Mouse (Mus musculus) midbrain, embryonic 12.5 days (tissue): ENCODE data around the gene Selenom. TPM values are rescaled to one million over a fixed set of nuclear protein-coding genes. Genes with fewer than 3 reads are reported as not detected.

Experiments used
- ATAC-seq: fragments of 200-750 bp; cut with Nextera tagmentation; 2 replicates; pipeline ENCODE4 v1.8.0; 2017; ENCODE audit warnings: low read depth, moderate TSS enrichment, moderate library complexity; ENCODE audit not compliant: low FRiP score
- H3K27ac ChIP-seq: fragments of 300-500 bp; sonication (generic); replicated peaks from 2 replicates; pipeline ENCODE4 v1.5.1; 2016; ENCODE audit warnings: mild to moderate bottlenecking
- H3K27me3 ChIP-seq: fragments of 300-500 bp; sonication (generic); 2 replicates; pipeline ENCODE4 v1.6.1; 2016; ENCODE audit warnings: mild to moderate bottlenecking
- H3K36me3 ChIP-seq: fragments of 300-500 bp; sonication (generic); 2 replicates; pipeline ENCODE4 v1.6.1; 2016
- H3K4me1 ChIP-seq: fragments of 300-500 bp; sonication (generic); 2 replicates; pipeline ENCODE4 v1.6.1; 2016
- H3K4me2 ChIP-seq: fragments of 300-500 bp; sonication (generic); replicated peaks from 2 replicates; pipeline ENCODE4 v1.6.1; 2016; ENCODE audit warnings: mild to moderate bottlenecking, moderate library complexity
- H3K4me3 ChIP-seq: fragments of 300-500 bp; sonication (generic); 2 replicates; pipeline ENCODE4 v1.5.1; 2016; ENCODE audit warnings: mild to moderate bottlenecking
- H3K9ac ChIP-seq: fragments of 300-500 bp; sonication (generic); replicated peaks from 2 replicates; pipeline ENCODE4 v1.6.1; 2016; ENCODE audit warnings: mild to moderate bottlenecking, moderate library complexity
- H3K9me3 ChIP-seq: fragments of 300-500 bp; sonication (generic); 2 replicates; pipeline ENCODE4 v1.6.1; 2016; ENCODE audit warnings: mild to moderate bottlenecking
- WGBS: fragments of 180-500 bp; shearing (Covaris S2); methylation state at CpG from one replicate; pipeline ENCODE4 v1.1.7; 2016; 5-methylcytosine and 5-hydroxymethylcytosine counted together
- polyA plus RNA-seq: library from polyadenylated mRNA; unstranded; fragments of >200 nt; fragmentation: Nextera tagmentation; extraction: Ambion mirVana; gene quantifications from 2 replicates; pipeline ENCODE4 v1.2.1, GENCODE M21; 2016

Selenom gene
- polyA plus RNA-seq, 1 experiment from 2014 or later, result 69.3 TPM

DNA sequence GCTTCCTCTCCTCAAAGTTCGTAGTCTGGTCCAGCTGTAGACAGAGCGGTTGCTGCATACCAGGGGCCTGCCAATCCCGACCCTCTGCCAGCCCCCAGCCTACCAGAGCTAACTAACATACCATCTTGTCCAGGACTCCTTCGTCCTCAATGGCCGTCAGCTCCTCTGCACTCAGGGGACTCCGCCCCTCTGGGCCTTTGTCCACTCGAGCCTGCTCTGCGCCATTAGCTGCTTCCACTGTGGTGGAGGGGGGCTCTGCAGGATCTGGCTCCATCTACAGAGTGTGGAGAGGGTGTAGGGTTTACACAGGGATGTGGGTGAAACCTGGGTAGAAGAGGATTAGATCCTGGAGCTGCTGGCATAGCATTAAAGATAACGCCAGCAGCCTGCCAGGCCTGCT, 11.7 kb downstream of the Selenom start:
- H3K27me3 ChIP-seq, result no peaks in the 10 kb centered on the region
- 79% methylated on average over 9 of the region's 9 CpGs for WGBS
- no peak overlapping the region for H3K27ac ChIP-seq
- no peak for ATAC-seq
- H3K36me3 ChIP-seq, result peaks cover 77% of the 10 kb centered on the region
- no peaks in the 10 kb centered on the region for H3K9me3 ChIP-seq
- no peak overlapping the region for H3K4me2 ChIP-seq
- no peak overlapping the region for H3K4me3 ChIP-seq
- no peak overlapping the region for H3K9ac ChIP-seq
- no peaks in the 10 kb centered on the region for H3K4me1 ChIP-seq

DNA sequence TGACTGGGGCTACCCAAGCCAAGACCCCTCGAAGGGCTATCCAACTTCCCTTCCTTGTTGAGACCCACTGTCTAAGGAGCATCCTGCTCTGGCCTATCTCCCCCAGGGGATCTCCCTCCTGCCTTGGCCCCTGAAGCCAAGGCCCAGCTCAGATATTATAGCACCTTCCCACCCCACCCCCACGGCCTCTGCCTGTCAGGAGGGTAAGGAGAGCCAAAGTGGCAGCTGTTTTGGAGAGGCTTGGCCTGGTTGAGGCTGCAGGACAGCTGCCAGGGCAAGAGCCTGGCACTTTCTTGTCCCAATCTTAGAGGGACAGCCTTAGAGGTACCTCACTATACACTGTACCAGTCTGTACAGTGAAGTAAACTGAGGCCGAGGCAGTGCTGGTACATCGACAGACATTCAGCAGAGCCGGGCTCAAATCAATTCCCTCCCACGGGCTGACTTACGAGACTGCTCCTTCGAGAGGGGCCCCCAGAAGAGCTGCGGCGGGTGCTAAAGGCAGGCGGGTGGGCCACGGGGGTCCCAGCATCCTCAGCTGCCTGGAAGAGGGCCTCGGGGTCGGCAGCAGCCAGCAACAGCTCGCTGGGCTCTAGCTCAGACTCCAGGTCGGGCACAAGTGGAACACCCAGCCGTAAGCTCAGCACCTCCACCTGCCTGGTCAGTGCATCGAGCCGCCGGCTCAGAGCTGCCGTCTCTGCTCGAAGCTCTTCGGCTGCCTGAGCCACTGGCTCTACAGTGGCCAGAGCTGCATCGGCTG, 12.7 kb downstream of the Selenom start:
- H3K27me3 ChIP-seq, result no peaks in the 10 kb centered on the region
- H3K4me2 ChIP-seq, result no peak overlapping the region
- no peak overlapping the region for H3K27ac ChIP-seq
- H3K9me3 ChIP-seq, result no peaks in the 10 kb centered on the region
- H3K4me1 ChIP-seq, result no peaks in the 10 kb centered on the region
- H3K4me3 ChIP-seq, result no peak overlapping the region
- ATAC-seq, result no peak
- peaks cover 79% of the 10 kb centered on the region for H3K36me3 ChIP-seq
- WGBS, result 92% methylated on average over 24 of the region's 24 CpGs
- H3K9ac ChIP-seq, result 0 out of 2 replicates have a peak overlapping the region, but pooled peaks have one; percentile 1

DNA sequence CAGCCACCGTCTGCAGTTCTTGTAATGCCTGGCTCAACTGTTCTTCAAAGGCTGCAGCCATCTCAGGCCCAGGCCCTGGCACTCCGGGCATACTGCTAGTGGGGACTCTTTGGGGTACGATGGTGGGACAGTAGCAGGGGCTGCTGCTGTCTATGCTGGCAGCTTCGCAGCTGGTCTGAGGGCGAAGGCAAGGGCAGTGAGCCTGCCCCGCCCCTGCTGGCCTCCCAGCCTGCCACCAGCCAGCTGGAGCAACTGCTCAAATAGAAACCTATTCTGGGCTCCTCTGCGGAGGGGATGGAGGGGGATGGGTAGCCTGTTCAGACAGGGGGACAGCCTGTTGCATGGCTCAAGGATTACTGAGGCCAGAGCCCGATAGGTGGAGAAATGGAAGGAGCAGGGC, 13.3 kb downstream of the Selenom start:
- Histone ChIP-seq H3K4me2 (no peak overlapping the region), H3K36me3 (peaks cover 79% of the 10 kb centered on the region), H3K27ac (no peak overlapping the region), H3K9ac (0 out of 2 replicates have a peak overlapping the region, but pooled peaks have one; percentile 1), H3K4me3 (no peak overlapping the region), H3K27me3 (no peaks in the 10 kb centered on the region), H3K9me3 (no peaks in the 10 kb centered on the region), H3K4me1 (no peaks in the 10 kb centered on the region)
- 80% methylated on average over 8 of the region's 8 CpGs for WGBS
- no peak for ATAC-seq

DNA sequence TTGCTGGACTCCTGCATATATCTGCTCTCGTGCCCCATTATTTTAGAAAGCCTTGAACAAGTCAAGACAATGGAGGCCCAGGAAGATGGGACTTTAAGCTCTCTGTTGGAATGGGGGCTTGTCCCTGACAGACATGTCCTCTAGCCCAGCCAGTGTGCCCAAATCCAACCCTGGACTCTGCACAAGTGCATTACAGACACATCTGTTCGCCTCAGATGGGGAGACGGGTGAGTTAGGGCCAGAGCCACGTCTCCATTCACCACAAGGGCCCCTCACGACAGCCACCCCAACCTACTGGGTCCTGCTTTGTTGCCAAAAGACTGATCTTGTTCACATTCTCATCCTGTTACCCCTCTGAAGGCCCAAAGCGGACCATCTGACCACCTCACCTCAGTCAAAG, 13.7 kb downstream of the Selenom start:
- no peak overlapping the region for H3K4me2 ChIP-seq
- no peaks in the 10 kb centered on the region for H3K9me3 ChIP-seq
- no peak overlapping the region for H3K4me3 ChIP-seq
- peaks cover 81% of the 10 kb centered on the region for H3K36me3 ChIP-seq
- WGBS, result 92% methylated on average over 6 of the region's 6 CpGs
- no peaks in the 10 kb centered on the region for H3K4me1 ChIP-seq
- no peak overlapping the region for H3K9ac ChIP-seq
- H3K27me3 ChIP-seq, result no peaks in the 10 kb centered on the region
- no peak for ATAC-seq
- H3K27ac ChIP-seq, result no peak overlapping the region

DNA sequence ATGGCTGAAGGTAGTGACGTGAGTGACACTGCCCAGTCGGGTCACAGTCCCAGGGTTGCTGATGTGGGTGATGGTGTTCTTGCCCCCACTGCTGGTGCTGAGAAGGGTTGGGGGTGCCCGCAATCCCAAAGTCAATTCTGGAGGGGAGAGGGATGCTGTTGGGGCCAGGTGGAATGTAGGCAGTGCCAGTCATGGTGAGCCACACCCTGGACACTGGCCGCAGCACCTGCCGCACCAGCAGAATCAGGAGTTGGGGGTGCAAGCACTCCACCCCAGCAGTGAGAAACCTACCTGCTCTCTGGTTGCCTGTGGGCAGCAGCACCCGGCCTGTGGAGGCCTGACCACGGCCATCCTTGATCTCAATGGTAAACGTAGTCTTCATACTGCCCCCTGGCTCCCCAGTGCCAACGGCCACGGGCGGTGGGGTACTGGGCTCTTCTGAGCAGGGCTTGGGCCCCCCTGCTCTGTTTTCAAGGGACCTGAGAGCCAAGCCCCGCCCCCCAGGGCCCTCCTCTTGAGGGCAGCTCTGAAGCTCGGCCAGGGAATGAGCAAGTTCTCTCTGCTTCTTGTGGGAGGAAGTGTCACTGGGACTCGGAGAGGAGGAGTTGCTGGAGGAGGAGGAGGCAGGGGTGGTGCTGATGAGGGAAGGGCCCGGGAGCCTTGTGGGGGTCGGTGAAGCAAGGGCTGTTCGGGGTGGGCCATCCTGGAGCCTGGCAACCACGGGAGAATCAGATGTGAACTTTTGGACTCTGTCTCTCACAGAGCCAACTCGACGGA, 15.2 kb downstream of the Selenom start:
- Histone ChIP-seq H3K27ac (no peak overlapping the region), H3K9me3 (no peaks in the 10 kb centered on the region), H3K4me3 (no peak overlapping the region), H3K4me2 (no peak overlapping the region), H3K4me1 (no peaks in the 10 kb centered on the region), H3K9ac (no peak overlapping the region), H3K27me3 (no peaks in the 10 kb centered on the region), H3K36me3 (peaks cover 70% of the 10 kb centered on the region)
- no peak for ATAC-seq
- 87% methylated on average over 20 of the region's 20 CpGs for WGBS

DNA sequence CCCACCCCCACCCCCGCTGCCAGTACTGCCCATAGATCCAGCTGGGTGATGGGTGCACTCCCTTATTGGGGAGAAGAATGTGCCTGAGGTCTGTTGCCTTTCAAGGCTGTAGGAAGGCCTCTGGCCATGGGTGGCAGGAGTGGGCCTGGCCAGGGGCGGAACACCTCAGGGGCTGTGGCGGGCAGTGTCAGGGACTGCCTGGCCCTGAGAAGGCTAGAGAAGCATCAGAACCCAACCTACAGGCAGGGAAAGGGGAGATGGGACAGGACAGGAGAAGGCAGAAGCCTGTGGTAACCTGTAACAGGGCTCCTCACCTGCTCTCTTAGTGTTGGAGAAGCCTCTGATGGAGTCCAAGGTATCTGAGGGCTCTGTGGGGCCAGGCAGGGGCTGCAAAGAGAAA, 16.2 kb downstream of the Selenom start:
- ATAC-seq, result no peak
- WGBS, result 96% methylated on average over 3 of the region's 3 CpGs
- H3K9ac ChIP-seq, result no peak overlapping the region
- no peak overlapping the region for H3K4me2 ChIP-seq
- no peaks in the 10 kb centered on the region for H3K9me3 ChIP-seq
- no peak overlapping the region for H3K4me3 ChIP-seq
- H3K4me1 ChIP-seq, result peaks cover 9% of the 10 kb centered on the region
- no peak overlapping the region for H3K27ac ChIP-seq
- H3K36me3 ChIP-seq, result peaks cover 59% of the 10 kb centered on the region
- H3K27me3 ChIP-seq, result no peaks in the 10 kb centered on the region

DNA sequence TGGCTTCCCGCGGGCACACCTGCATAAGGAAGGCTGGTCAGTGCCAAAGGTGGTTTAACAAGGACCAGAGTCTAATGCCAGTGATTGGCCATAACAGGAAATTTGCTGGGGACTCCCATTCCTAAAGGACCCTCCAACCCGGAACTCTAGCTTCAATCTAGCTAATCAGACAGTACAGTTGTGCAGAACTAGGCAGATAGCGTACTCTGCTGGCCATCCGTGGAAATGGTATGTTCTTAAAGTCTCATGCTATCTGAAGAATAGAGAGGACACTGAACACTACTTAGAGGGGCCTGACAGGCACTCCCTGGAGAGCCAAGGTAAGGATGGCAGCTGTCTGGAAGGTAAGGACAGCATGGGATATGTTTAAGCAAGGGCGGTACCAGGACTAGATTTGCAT, 17.1 kb downstream of the Selenom start:
- Histone ChIP-seq H3K4me3 (no peak overlapping the region), H3K36me3 (peaks cover 50% of the 10 kb centered on the region), H3K9ac (no peak overlapping the region), H3K27me3 (no peaks in the 10 kb centered on the region), H3K9me3 (no peaks in the 10 kb centered on the region), H3K4me1 (peaks cover 18% of the 10 kb centered on the region), H3K27ac (no peak overlapping the region), H3K4me2 (no peak overlapping the region)
- WGBS, result 77% methylated on average over 6 of the region's 6 CpGs
- ATAC-seq, result no peak

DNA sequence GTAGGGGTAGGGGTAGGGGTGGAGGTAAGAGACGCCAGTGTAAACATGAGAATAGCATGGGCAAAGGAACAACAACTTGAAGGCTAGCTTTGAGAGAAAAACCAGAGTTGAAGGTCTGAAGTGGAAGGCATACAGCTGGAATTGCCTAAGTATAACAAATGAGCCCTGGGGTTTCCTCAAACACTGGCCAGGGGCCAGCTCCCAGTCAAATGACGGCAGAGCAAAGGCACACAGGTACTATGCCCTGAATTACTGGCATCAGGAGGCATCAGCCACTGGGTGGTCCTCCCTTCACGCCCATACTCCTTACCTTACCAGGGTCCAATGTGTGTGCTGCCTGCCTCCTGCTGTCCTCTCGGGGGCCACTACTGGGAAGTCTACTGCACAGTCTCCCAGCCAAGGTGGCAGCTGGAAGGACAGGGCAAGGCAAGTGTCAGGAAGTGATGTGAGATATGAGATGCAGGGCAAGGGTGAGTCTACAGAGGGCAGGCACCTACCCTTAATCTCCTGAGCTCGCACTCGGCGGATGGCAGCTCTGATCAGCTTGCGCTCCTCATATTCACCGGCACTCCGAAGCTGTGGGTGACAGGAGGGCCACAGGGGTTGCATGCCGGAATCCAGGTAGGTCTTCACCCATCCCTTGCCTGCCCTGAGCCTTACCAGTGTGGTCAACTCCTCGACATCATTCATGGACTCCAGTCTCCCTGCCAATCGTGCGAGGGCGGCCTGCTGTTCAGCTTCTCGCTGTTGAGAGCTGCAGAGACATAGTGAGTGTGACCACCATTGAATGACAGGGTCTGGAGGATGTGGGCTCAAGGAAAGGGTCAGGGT, 17.8 kb downstream of the Selenom start:
- Histone ChIP-seq H3K4me1 (peaks cover 21% of the 10 kb centered on the region), H3K9me3 (no peaks in the 10 kb centered on the region), H3K27me3 (no peaks in the 10 kb centered on the region; the same call in 1 of the 2 replicates), H3K27ac (no peak overlapping the region), H3K36me3 (peaks cover 43% of the 10 kb centered on the region), H3K4me3 (no peak overlapping the region), H3K9ac (no peak overlapping the region), H3K4me2 (no peak overlapping the region)
- ATAC-seq, result no peak
- 92% methylated on average over 16 of the region's 16 CpGs for WGBS

DNA sequence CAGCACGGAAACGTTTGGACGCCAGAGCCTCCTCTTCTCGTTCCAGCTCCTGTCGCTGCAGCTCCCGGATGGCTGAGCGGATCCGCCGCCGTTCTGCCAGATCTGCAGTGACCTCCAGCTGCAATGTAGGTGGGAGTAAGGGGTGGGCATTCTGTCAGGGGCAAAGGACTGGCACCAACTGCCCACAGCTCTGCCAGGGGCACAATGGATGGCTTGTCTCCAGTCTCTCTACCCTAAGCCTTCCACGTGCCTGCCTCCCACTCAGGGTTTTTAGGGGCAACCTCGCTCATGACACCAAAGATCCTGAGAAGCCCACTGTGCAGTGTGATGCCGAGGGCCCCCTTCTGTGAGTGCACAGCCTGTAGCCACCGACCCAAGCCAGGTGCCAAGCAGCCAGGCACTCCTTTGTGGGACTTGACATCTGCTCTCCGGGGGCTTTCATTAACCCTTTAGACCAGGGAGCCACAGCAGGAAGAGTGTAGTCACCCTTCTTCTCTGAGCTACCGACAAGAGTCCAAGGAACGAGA, 19.0 kb downstream of the Selenom start:
- Histone ChIP-seq H3K9me3 (no peaks in the 10 kb centered on the region), H3K4me2 (no peak overlapping the region), H3K27ac (no peak overlapping the region), H3K4me3 (no peak overlapping the region), H3K4me1 (peaks cover 31% of the 10 kb centered on the region), H3K36me3 (peaks cover 43% of the 10 kb centered on the region), H3K27me3 (no peaks in the 10 kb centered on the region; the same call in 1 of the 2 replicates), H3K9ac (no peak overlapping the region)
- no peak for ATAC-seq
- WGBS, result 91% methylated on average over 17 of the region's 17 CpGs

DNA sequence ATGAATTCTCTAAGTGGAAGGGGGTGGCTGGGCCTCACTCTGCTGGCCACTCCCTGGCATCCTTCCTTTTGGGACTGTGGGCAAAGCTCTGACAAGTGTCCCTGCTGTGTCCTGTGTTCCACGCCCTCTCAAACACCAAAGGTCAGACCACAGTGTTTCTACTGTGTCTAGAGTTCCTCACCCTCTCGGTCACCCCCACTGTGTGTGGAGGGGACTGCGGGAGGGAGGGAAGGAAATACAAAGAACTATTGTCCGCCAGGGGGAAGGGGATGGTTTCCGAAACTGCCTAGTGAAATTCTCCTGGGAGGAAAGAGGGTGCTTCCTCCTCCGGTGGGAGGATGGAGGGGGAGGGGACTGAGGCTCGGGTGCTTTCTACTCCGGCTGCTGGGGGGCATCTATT, 20.5 kb downstream of the Selenom start:
- Histone ChIP-seq H3K27me3 (no peaks in the 10 kb centered on the region; the same call in 1 of the 2 replicates), H3K4me3 (peak overlapping the region; percentile 57; the same call in 1 of the 2 replicates), H3K36me3 (peaks cover 28% of the 10 kb centered on the region), H3K9ac (peak overlapping the region; percentile 63), H3K4me2 (peak overlapping the region; percentile 88), H3K9me3 (no peaks in the 10 kb centered on the region), H3K27ac (peak overlapping the region; percentile 75), H3K4me1 (peaks cover 34% of the 10 kb centered on the region)
- WGBS, result 2% methylated on average over 8 of the region's 8 CpGs
- 0 out of 2 replicates have a peak, but pooled peaks have one; percentile 2 for ATAC-seq

DNA sequence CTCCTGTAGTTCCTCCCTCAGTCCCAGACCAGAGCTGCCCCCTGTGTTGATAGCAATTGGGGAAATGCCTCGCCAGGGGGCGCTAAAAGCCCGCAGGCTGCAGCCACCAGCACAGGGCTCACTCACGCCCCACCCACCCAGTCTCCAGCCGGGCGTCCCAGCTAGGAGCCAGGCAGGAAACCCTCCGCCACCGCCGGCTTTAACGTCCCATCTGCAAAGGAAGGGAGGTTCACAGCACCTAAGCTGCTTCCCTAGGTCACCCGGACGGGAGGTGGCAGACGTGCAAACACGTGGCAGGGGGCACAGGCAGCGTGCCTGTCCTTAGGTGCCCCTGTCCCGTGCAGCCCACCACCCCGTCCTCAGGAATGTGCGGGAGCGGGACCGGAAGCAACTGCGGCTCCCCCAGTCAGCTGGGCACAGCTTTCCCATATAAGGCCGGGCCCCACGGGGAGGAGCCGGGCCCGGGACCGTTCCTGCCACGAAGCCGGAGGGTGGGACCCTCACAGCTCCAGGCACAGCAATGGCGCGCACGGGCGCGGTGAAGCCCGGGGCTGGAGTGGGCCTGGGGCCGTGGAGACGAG, 21.0 kb downstream of the Selenom start:
- Histone ChIP-seq H3K27ac (peak overlapping the region; percentile 75), H3K9ac (peak overlapping the region; percentile 63), H3K27me3 (no peaks in the 10 kb centered on the region; the same call in 1 of the 2 replicates), H3K4me1 (peaks cover 34% of the 10 kb centered on the region), H3K4me2 (peak overlapping the region; percentile 88), H3K9me3 (no peaks in the 10 kb centered on the region), H3K4me3 (peak overlapping the region; percentile 57), H3K36me3 (peaks cover 24% of the 10 kb centered on the region)
- ATAC-seq, result peak; percentile 85
- under 1% methylated on average over 36 of the region's 36 CpGs for WGBS
